Mouse (Mus musculus) liver, adult 2 months (tissue): ENCODE measurements at regions not wholly inside any gene's neighbourhood (a gene's known extent, or its start where the extent isn't known, plus 50 kb on each side); places are given as distances from the start of the nearest gene placed in this dataset.

Experiments used
- DNase-seq: peaks from one replicate; pipeline ENCODE4 v3.0.0-alpha.2; 2011; ENCODE audit warnings: low read depth, low spot score; ENCODE audit errors: extremely low read depth
- H3K27ac ChIP-seq: fragments of 200-500 bp; replicated peaks from 2 replicates; pipeline ENCODE4 v1.5.1; 2012; ENCODE audit warnings: low read depth, mild to moderate bottlenecking, control low read depth, inconsistent platforms, low read length; ENCODE audit not compliant: insufficient read depth
- H3K27me3 ChIP-seq: fragments of 200-500 bp; 2 replicates; pipeline ENCODE4 v1.6.1; 2012; ENCODE audit warnings: mild to moderate bottlenecking, moderate library complexity, low read length, inconsistent platforms; ENCODE audit not compliant: control insufficient read depth, insufficient read depth
- H3K36me3 ChIP-seq: fragments of 200-500 bp; 2 replicates; pipeline ENCODE4 v1.6.1; 2012; ENCODE audit warnings: low read length, inconsistent platforms; ENCODE audit not compliant: control insufficient read depth, insufficient read depth
- H3K4me1 ChIP-seq: fragments of 200-500 bp; 2 replicates; pipeline ENCODE4 v1.6.1; 2011; ENCODE audit warnings: low read length; ENCODE audit not compliant: control insufficient read depth, insufficient read depth
- H3K4me3 ChIP-seq: fragments of 200-500 bp; 2 replicates; pipeline ENCODE4 v1.5.1; 2011; ENCODE audit warnings: low read depth, mild to moderate bottlenecking, control low read depth, low read length, moderate library complexity; ENCODE audit not compliant: insufficient read depth
- H3K79me2 ChIP-seq: fragments of 200-500 bp; 2 replicates; pipeline ENCODE4 v1.6.1; 2012; ENCODE audit warnings: inconsistent platforms, mild to moderate bottlenecking, low read length, moderate library complexity; ENCODE audit not compliant: control insufficient read depth, insufficient read depth
- H3K9ac ChIP-seq: fragments of 200-500 bp; 2 replicates; pipeline ENCODE4 v1.6.1; 2012; ENCODE audit warnings: low read depth, mild to moderate bottlenecking, control low read depth, inconsistent platforms, low read length
- CTCF ChIP-seq: fragments of 200-500 bp; IDR thresholded peaks from 2 replicates; pipeline ENCODE4 v1.5.1; 2011; ENCODE audit warnings: low read depth, low read length, control low read depth
- POLR2A ChIP-seq: fragments of 200-500 bp; IDR thresholded peaks from 2 replicates; pipeline ENCODE4 v1.6.1; 2011; ENCODE audit warnings: low read length, control low read depth; ENCODE audit not compliant: insufficient read depth; ENCODE audit errors: extremely low read depth
- WGBS: fragments of 180-500 bp; shearing (Covaris S2); methylation state at CpG from one replicate; pipeline ENCODE4 v1.1.7; 2018; 5-methylcytosine and 5-hydroxymethylcytosine counted together

DNA sequence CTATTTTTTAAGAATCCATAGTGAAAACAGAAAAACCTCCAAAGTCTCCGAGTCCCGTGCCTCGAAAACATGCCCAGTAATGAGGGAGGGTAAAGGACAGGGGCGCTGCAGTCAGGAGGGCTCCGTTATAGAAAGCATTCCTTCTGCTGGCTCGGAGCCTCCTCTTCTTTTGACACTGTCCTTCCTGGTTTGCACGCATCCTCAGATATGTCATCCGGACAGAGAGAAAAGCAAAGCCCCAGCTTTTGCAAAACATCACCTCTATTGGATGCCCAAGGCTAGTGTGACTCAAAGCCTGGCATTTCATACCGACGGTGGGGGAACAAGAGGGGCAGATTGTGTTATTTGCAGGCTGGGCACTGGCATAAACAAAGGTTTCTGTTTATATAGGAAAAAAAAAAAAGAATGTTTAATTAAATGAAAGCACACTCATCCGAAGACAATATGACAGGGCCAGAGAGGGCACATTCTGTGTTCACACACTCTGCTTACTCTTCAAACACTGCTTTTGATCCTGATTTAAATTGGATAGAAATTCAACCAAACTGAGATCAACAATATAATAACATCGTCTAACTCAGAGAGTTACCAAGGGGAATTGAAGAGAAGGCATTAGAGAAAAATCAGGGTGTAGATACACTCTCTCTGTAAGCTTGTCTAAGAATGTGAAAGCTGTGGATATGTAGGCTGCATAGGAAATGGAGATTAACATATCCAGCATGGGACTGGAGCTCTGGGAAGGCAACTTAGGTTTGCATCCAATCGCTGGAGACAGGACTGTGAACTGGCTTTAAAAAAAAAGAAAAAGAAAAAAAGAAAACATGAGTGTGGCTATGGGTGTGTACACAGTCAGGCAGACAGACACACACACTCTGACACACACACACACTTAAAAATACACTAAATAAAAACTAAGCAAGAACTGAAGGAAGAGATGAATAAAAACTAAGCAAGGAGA lies 688.7 kb upstream of the Ptbp2 start:
- no peaks in the 10 kb centered on the region for H3K27me3 ChIP-seq
- H3K36me3 ChIP-seq, result no peaks in the 10 kb centered on the region
- H3K4me3 ChIP-seq, result no peak overlapping the region
- no peak for DNase-seq
- 58% methylated on average over 13 of the region's 13 CpGs for WGBS
- H3K4me1 ChIP-seq, result no peaks in the 10 kb centered on the region
- H3K27ac ChIP-seq, result no peak overlapping the region
- H3K79me2 ChIP-seq, result no peaks in the 10 kb centered on the region
- H3K9ac ChIP-seq, result no peak overlapping the region
- TF ChIP-seq POLR2A, result no peak

DNA sequence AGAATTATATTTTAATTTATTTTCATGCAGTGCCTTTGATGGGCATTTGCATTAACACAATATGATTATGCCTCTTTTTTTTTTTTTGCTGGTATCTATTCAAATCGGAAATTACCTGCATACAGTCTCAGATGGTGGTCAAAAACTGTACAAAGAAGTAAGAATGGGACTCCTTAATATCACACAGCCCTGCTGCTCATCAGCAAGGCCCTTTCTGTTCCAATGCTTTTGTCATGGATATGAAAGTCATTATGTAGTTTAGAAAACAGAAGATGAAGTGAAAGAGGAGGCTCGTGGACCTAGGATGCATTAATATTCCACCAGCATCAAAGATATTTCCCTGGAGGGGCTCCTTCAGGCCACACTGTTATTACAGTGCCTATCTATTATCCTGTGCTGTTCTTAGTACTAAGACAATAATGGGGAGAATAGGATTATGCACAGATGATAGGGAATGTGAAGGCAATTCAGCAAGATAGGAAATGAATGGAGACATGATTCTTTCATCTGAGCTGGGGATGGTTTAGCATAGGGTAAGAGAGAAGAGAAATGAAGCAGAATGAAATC lies 687.7 kb upstream of the Ptbp2 start:
- no peak for TF ChIP-seq POLR2A
- Histone ChIP-seq H3K27ac (no peak overlapping the region), H3K4me3 (no peak overlapping the region), H3K4me1 (no peaks in the 10 kb centered on the region), H3K79me2 (no peaks in the 10 kb centered on the region), H3K9ac (no peak overlapping the region), H3K36me3 (no peaks in the 10 kb centered on the region), H3K27me3 (no peaks in the 10 kb centered on the region)
- no peak for DNase-seq
- WGBS, result 79% methylated on average over 2 of the region's 2 CpGs

DNA sequence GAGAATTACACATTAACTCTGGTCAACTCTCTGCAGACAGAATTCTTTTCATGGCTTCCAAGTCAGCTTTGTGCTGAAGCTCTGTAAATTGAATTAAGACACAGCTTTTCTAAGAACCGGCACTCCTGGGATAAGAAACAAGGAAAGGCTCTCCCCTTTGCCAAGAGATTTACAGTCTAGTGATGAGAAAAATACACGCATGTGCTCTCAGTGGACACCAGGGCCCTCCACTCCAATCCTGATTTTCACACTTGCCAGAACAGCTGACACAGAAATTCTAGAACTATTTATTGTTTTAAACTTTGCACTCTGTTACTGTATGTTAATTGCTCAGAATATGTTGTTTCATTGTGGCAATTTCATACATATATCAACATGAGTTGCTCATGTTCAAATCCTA lies 684.6 kb upstream of the Ptbp2 start:
- WGBS, result 93% methylated on average over 2 of the region's 2 CpGs
- no peak for DNase-seq

DNA sequence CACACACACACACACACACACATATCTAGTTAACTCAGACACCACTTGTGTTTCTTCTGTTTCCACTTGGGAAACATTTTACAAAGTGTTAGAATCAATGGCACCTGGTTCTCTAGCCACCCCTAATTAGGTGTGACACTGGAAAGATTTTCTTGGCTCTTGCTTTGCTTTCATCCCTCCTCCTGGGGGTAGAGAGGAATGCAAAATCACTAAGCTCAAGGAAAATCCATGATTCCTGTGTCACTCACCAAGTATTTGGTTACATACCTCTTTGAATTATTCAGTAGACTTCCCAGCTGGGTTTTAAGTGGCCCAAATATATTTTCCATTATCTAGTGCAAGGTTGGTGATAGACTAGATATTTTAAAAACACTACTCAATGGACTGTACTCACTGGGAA lies 676.5 kb upstream of the Ptbp2 start:
- H3K4me1 ChIP-seq, result no peaks in the 10 kb centered on the region

More for the DNA sequence above, 684.6 kb upstream of the Ptbp2 start:
- no peaks in the 10 kb centered on the region for H3K4me1 ChIP-seq
- H3K36me3 ChIP-seq, result no peaks in the 10 kb centered on the region
- H3K79me2 ChIP-seq, result no peaks in the 10 kb centered on the region
- TF ChIP-seq CTCF (no peak), POLR2A (no peak)
- H3K4me3 ChIP-seq, result no peak overlapping the region
- H3K27me3 ChIP-seq, result no peaks in the 10 kb centered on the region
- H3K9ac ChIP-seq, result no peak overlapping the region
- H3K27ac ChIP-seq, result no peak overlapping the region

DNA sequence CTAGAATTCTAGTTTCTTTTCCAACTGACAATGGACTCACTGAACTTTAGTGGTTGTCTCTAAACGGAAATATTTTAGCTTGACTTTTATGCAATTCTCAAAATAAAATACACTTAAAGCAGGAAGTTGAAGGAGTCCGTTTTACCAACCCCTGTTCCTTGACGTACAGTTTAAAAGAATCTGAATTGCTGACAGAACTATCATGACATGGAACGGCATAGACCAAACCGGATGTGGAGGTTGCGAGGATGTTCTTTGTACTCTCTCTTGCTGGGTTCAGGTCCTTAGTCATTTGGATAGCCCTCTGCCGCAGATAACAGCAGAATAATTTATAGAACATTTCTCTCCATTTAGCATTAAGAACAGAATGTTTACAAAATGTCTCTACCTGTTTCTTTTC lies 673.6 kb upstream of the Ptbp2 start:
- Histone ChIP-seq H3K27ac (no peak overlapping the region), H3K36me3 (no peaks in the 10 kb centered on the region), H3K79me2 (no peaks in the 10 kb centered on the region), H3K27me3 (no peaks in the 10 kb centered on the region), H3K4me1 (no peaks in the 10 kb centered on the region), H3K9ac (no peak overlapping the region), H3K4me3 (no peak overlapping the region)
- DNase-seq, result no peak
- 79% methylated on average over 7 of the region's 7 CpGs for WGBS
- TF ChIP-seq CTCF (no peak), POLR2A (no peak)

More for the DNA sequence above, 676.5 kb upstream of the Ptbp2 start:
- Histone ChIP-seq H3K36me3 (no peaks in the 10 kb centered on the region), H3K9ac (no peak overlapping the region), H3K27me3 (no peaks in the 10 kb centered on the region), H3K4me3 (no peak overlapping the region), H3K27ac (no peak overlapping the region), H3K79me2 (no peaks in the 10 kb centered on the region)
- TF ChIP-seq CTCF (no peak), POLR2A (no peak)
- no peak for DNase-seq

DNA sequence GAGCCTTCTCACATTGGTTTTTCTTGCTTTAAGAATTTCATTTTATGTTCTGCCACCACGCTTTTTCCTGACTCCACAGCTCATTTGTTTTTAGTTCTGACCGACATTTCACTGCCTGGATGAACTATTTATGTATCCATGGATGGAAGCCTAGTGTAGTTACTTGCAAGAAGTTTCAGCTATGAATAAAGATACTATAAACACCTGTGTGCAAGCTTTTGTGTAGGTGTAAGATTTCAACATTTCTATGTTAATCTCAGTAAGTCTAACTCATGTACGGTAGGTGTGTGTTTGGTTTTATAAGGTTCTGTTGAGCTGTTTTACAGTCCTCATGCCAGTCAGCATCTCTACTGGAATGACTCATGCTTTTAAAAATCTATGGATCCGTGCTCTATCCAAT lies 656.9 kb upstream of the Ptbp2 start:
- Histone ChIP-seq H3K27me3 (no peaks in the 10 kb centered on the region), H3K4me3 (no peak overlapping the region), H3K27ac (no peak overlapping the region), H3K4me1 (no peaks in the 10 kb centered on the region), H3K36me3 (no peaks in the 10 kb centered on the region), H3K9ac (no peak overlapping the region), H3K79me2 (no peaks in the 10 kb centered on the region)
- no peak for TF ChIP-seq POLR2A
- 80% methylated on average over 4 of the region's 4 CpGs for WGBS
- no peak for DNase-seq
